Mouse (Mus musculus) CD8-positive naive resting alpha-beta T cell, adult 2 months (primary cell): ENCODE measurements around the gene Lad1.

ENCODE experiments used
- DNase-seq, 2 experiments: peaks; one replicate each; pipeline ENCODE4 v3.0.0; 2022; ENCODE audit warnings: low read depth in 2 of 2, low spot score in 2 of 2

Gene Lad1

GRCm38 (mm10) chr1:135800192-135800950 lies 18.0 kb upstream of the Lad1 start:
- DNase-seq: no peak

GRCm38 (mm10) chr1:135807546-135807945 lies 10.9 kb upstream of the Lad1 start:
- peak; percentile 51 to 62 for DNase-seq

GRCm38 (mm10) chr1:135810180-135810579 lies 8.2 kb upstream of the Lad1 start:
- no peak for DNase-seq

GRCm38 (mm10) chr1:135811016-135811646 lies 7.3 kb upstream of the Lad1 start:
- peak; percentile 82 to 88 for DNase-seq

GRCm38 (mm10) chr1:135812205-135812604 lies 6.2 kb upstream of the Lad1 start:
- no peak for DNase-seq

GRCm38 (mm10) chr1:135812618-135813017 lies 5.8 kb upstream of the Lad1 start:
- no peak for DNase-seq

- DNase-seq: no peak
Observed at GRCm38 (mm10) chr1:135813071-135813470, 5.3 kb upstream of the Lad1 start.

- no peak for DNase-seq
Observed at GRCm38 (mm10) chr1:135813687-135814395, 4.6 kb upstream of the Lad1 start.

GRCm38 (mm10) chr1:135814531-135814930 lies 3.9 kb upstream of the Lad1 start:
- no peak for DNase-seq

GRCm38 (mm10) chr1:135817595-135817994 lies 803 bp upstream of the Lad1 start:
- DNase-seq: peak in 1 of 2 experiments; percentile 38

GRCm38 (mm10) chr1:135820071-135820470 lies 1.7 kb downstream of the Lad1 start:
- no peak for DNase-seq

- DNase-seq: no peak
Observed at GRCm38 (mm10) chr1:135820736-135821364, 2.5 kb downstream of the Lad1 start.

GRCm38 (mm10) chr1:135821780-135822179 lies 3.4 kb downstream of the Lad1 start:
- DNase-seq: no peak

GRCm38 (mm10) chr1:135828918-135829317 lies 10.5 kb downstream of the Lad1 start:
- DNase-seq: peak; percentile 48 to 61

- no peak for DNase-seq
Observed at GRCm38 (mm10) chr1:135834206-135834859, 15.9 kb downstream of the Lad1 start.

GRCm38 (mm10) chr1:135834983-135835382 lies 16.6 kb downstream of the Lad1 start:
- no peak for DNase-seq

GRCm38 (mm10) chr1:135835716-135836483 lies 17.5 kb downstream of the Lad1 start, which contains the start of gene Tnnt2:
Gene Tnnt2 (plus strand): TSS chr1:135836354.
- DNase-seq: no peak

- DNase-seq: no peak
Observed at GRCm38 (mm10) chr1:135838626-135839025, 20.2 kb downstream of the Lad1 start.

- DNase-seq: no peak
Observed at GRCm38 (mm10) chr1:135839065-135839464, 20.7 kb downstream of the Lad1 start.
